Mouse (Mus musculus): ENCODE measurements around the gene Robo2.

GRCm38 (mm10) chr16:74282549-74282948 is 129.1 kb downstream of the Robo2 start:
- TF ChIP-seq EP300 (IDR thresholded peaks at IDR 0.05; ENCODE audit: low read depth): no peak
- no peak for TF ChIP-seq CTCF (IDR thresholded peaks at IDR 0.05; ENCODE audit: low read depth)

Measured in liver, embryonic 14.5 days (tissue).